Mouse (Mus musculus) A20 (cell line): ENCODE data around the gene Ankrd24.
"Not testable (repeated sequence)": the region's sequence is repeated elsewhere in the genome, so short reads cannot be mapped to it uniquely, and the experiment has no call there.

ENCODE experiments used
- DNase-seq: peaks from one replicate; pipeline ENCODE4 v3.0.0-alpha.2; 2011; ENCODE audit warnings: low read depth, low spot score

Gene Ankrd24

DNA sequence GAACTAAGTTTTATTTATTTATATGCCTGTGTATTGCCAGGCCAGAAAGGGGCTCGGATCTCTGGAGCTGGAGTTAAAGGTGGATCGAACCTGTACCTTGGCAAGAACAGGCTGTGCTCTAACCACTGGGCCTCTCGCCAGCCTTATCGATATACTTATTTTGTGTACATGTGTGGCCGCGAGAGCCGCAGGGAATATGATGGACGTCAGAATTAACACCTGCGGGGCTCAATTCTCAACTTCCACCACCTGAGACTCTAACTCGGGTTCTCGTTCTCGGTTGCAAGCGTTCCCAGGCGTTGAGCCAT lies 22.7 kb upstream of the Ankrd24 start:
- no peak for DNase-seq

DNA sequence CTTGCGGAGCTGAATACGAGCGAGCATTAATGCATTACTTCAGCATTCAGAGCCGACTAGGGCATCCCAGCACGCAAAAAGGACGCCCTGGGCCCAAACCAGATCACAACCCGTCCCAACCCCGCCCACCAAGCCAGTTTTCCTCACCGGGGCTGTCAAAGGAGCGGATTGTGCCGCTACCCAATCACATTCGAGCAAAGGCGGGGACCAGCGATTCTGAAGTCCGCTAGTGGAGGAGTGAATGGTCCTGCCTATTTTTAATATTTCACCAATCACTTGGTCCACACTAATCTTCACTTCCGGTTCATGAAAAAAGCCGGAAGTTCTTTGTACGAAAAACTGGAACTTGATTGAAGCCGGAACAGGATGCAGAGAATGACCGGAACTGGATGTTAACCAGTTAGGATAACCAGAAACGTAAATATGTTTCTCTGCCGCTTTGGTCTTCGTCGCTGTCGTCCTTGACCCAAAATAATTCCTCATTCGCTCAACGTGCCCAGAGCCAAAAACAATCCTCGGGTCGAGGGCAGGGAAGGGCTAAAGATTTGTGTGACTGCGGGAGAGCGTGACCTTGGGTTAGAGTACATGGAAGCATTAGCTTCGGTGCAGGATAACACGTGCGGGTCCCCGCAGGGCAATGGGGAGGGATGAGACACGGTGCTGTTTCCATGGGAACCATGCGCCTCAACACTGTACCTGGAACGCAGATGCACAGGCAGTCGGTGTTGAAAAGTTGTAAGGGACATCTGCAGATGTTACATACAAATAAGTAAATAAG lies 22.2 kb upstream of the Ankrd24 start, which contains the start of gene BC025920:
BC025920 (plus strand) TSS at position 297 of the 778 bp plus-strand sequence.
- DNase-seq, result peak; percentile 99

DNA sequence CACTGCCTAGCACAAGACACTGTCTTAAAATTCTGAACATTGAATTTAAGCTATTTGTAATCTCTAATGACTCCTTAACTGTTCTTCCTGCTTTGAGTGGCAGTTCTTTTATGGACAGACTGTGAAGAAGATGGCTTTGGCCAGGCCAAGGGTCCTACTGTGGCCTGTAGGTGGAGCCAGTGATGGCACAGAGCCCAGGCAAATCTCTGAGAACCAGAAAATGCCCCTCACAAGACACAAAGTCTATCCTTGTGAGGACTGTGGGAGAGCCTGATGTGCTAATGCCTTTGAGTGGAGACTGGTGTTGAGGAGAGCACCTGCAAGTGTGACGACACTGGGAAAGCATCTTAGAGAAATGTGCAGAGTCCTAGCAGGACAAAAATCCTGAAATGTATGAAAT lies 20.0 kb upstream of the Ankrd24 start:
- DNase-seq, result peak; percentile 44

DNA sequence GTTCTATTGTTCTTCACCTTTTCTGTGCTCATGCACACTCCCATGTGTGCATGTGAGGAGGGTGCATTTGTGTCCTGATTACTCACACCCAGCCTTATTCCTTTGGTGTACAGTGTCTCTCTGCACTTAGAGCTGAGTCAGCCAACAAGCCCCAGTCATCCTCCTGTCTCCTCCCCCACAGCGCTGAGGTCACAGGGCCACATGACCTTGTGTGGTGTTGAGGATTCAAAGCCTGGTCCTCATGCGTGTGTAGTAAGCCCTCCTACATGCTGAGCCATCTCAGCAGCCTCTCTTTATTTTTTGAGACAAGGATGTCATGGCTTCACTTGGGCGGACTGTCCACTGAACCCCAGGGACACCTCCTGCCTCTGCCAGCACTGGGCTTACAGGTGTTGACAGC lies 15.6 kb upstream of the Ankrd24 start:
- no peak for DNase-seq

DNA sequence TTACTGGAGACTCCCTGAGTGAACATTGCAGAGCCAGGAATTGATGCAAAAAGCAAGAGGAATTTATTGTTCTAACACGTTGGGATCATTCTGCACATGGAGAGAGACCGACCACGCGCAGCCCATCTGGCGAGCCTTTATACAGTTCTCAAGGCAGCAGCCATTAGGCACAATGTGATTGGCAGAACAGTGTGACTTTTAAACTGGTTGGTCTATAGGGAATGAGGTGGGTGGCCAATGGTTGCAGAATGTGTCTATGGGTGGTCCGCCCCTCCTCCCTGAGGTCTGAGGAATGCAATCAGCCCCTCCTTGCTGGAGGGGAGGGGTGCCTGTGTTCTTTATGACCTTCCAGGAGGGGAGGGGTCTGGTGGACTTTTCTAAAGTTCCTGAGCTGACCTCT lies 12.9 kb upstream of the Ankrd24 start:
- DNase-seq, result no peak

DNA sequence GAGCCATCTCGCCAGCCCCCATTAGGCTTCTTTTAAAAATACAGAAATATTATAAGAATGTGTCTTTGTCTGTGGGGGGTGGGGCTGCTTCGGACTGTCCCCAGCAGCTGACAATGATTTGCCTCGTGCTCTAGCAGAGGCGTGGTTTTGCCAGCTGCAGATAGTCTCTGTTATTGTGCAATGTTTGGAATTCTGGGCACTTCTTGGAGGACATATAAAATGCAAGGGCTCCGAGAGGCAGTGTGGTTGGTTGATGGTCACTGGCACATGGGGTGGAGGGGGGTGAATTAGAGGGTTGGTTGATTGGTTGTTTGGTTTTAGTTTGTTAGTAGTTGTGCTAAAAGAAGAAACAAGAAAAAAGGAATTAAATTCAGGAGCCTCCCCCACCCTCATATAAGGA lies 8.4 kb upstream of the Ankrd24 start:
- no peak for DNase-seq

DNA sequence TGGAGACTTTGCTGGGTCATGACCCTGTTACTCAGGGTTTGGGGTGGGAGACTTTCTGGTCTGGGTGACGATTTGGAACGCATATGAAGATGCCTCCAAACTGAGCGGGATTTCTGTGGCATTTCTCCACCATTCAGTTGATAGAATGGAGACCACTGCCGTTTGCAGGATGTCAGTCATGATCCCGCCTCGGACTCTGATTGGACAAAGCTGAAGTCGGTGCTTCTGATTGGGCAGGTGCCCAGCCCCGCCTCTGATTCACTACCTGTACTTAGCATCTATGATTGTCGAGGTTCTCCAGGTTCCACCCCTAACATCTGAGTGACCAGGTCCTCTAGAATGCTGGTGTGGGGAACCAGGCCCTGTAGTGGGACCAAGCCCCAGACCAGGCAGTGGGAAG lies 7.6 kb upstream of the Ankrd24 start:
- DNase-seq, result no peak

DNA sequence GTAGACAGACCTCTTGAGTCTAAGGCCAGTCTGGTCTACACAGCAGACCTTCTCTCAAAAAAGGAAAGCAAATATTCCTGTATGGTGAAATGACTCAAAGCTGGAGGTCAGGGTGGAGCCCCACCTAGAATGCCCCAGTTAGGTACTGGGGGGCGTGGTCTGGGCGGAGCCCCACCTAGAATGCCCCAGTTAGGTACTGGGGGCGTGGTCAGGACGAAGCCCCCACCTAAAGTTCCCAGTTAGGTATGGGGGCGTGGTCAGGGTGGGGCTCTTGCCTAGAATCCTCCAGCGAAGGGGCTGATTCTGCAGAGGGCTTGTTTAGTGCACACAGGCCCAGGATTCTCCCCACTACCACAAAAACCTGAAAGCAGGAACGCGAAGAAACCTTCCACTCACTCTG lies 4.9 kb upstream of the Ankrd24 start:
- peak; percentile 36 for DNase-seq

DNA sequence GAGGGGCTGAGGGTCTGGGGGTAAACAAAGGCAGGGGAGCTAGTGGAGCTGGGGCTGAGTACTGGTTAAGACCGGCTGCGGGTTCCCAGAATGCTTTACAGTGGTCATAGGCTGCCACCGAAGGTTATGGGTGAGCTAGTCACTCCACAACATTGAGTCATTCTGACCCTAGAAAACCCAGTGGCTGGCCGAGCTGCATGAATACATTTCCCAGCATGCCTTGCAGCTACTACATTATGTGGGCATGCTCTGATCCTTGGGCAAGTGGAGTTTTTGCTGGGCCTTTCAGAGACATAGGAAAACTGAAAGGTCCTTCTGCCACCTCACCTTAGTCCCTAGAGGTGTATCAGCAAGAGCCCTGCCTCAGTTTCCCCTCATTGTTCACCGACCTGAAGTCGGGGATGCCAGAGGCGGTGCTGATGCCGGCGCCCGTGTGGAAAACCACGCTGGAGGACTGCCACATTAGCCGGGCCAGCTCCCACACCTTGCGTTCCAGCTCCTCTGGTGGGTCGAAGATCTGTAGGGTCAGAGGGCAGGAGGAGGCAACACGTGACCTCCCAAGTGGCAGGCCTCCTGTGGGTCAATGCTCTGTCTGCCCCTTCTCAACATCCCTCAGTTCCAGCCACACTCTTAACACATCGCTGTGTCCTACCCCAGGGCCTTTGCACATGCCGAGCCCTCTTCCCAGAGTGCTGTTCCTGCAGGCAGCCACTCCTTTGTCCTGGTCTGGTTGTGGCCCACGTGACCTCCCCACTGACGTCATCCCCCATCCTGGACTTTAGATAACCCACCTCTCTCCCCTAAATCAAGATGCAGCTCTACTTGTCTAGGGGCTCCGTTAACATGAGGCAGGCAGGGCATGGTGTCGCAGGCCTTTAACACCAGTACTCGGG lies 2.0 kb upstream of the Ankrd24 start:
- peak; percentile 68 for DNase-seq

DNA sequence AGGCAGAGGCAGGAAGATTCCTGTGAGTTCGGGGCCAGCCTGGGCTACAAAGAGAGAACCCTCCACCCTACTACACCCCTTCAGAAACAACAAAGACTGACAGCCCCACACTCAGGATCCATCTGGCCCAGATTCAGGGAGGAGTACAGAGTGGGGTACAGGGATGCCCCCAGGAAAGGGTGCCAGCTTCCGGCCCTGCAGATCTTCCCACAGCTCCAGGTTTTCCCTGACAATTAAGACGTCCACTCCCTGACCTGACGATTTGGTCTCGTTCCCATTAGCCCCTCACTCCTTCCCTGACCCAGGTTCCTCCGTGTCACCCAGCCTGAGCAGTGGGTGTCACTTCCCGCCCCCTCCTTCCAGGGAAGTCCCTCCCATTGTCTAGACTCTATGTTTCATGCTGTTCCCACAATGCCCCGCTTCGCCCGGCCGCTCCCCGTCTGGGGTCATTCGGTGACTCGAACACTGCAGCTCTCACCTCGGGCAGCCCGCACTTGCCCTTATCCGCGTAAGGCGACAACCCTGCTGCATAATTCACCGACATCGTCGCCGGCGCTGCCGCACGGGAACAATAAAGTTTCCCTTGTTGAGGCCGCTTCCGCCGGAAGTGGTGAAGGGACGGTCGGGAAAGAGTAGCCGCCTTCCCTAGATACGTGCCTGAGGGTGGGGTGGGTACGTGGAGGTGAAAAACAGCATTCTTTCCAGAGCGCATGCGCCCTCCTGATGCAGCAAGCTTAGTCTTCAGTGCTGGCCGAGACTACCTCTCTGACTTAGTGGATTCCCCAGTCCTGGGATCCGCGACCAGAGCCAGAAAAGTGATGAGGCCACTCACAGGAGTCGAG lies 1.1 kb upstream of the Ankrd24 start, which contains the start of gene Sirt6:
Sirt6 (minus strand) TSS at position 804 of the 842 bp plus-strand sequence.
- peak; percentile 97 for DNase-seq

DNA sequence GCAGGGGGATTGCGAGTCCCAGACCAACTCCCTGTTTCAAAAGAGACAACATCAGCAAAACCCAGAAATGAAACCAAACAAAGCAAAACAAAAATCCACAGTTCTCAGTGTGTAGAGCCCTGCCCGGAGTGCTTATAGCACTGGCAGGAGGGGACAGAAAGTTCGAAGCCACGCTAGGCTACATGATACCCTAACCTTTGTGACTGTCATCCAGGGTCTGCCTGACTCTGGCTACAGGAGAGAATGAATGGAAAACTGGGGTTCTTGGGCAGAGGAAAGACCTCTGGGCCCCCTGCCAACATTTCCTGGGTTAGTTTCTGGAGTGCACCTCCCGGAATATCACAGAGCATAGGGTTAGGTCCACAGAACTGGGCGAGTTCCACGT lies 512 bp upstream of the Ankrd24 start:
- no peak for DNase-seq

DNA sequence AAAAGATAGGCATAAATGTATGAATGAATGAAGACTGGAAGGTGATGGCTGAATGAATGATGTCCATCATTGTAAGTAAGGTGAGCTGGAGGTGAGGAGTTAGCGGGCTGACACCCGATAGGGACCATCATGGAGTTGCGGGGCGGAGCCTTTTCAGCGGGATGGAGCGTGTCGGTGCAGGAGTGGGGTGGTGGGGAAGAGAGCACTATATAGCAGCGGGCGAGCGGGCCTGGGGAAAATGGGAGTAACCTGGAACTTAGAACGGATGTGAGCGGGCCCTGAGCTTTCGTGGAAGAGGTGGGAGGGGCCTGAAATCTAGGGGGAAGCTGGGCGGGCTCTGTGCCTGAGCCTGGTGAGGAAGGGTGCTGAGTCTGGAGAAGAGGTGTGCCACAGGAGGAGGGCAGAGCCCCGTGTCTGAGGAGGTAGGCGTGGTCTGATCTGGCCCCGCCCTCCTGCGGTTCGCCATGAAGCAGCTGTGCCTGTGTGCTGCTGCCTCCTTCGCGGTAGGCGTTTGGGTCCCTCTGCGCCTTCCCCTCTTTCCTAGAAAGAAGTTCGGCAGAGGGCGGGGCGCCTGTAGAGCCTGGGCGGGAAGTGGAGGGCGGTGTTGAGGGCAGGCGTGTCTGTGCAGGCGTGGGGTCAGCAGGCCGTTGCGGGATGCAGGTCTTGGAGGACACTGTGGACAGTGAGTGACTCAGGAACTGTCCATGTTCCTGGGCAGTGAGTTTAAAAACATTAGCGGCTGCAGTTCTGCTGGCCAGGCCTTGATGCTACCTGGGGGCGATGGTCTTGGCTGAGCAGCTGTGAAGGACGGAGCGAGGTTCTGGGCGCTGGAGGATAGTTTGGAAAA lies 5.1 kb downstream of the Ankrd24 start:
- DNase-seq, result peak; percentile 87

DNA sequence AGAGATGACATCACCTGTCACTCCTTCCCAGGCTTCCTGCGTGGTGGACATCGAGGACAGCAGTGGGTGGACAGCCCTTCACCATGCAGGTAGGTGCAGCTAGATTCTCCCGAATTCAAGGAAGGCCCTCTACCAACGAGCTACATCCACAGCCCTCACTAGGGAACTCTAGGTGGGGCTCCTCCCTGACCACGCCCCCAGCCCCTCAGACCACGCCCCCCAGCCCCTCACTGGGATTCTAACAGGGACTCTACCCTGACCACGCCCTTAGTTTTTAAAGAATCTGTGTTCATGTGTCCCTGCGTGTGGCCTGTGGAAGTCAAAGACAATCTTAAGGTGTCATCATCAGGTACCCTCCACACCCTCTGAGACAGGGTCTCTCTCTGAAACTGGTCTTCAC lies 8.0 kb downstream of the Ankrd24 start:
- no peak for DNase-seq

DNA sequence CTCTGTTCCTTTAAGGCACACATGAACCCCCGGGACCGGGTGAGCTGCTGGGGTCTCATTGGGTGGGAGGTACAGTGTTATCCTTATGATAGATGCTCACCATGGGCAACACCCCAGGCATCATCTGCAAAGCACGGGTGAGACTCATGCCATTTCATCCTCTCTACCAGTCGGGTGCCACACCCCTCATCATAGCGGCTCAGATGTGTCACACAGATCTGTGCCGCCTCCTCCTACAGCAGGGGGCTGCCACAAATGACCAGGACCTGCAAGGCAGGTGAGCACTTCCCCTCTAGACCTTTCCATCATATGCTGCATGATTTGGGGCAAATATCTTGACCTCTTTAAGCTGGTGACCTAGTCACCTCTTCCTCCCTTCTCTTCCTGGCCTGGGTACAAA lies 9.8 kb downstream of the Ankrd24 start:
- no peak for DNase-seq

DNA sequence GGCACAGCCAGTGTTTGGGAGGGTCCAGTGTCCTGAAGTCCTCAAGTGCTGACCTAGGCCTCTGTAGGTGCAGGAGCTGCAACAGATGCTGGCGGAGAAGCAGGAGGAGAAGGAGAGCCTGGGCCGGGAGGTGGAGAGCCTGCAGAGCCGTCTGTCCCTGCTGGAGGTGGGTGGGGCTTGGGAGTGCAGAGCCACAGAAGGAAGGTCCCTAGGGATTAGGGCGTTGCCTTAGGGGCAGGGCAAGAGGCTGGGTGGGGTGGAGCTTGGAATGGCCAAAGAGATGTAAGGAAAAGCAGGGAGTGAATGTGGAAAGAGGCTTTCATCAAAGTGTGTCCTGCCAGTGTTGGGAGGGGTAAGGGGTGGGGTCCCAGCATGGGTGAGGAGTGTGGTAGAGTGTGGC lies 12.5 kb downstream of the Ankrd24 start:
- not testable (repeated sequence) for DNase-seq

DNA sequence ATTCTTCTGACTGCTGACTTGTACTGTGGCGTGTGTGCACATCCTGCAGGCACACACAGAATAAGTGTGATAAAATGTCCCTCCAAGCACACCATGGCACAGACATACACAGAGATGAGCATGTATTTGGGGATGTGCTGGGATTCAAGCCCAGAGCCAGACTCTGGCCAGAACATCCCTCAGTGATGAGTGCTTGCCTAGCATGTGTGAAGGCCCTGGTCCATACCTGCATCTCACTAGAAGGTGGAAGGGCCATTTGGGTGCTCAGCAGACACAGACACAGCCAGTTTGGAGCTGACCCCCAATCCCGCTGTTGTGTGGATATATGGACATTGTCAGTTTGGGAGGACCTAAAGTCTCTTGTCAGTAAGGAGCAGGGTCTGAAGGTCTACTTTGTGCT lies 13.2 kb downstream of the Ankrd24 start:
- DNase-seq, result no peak

DNA sequence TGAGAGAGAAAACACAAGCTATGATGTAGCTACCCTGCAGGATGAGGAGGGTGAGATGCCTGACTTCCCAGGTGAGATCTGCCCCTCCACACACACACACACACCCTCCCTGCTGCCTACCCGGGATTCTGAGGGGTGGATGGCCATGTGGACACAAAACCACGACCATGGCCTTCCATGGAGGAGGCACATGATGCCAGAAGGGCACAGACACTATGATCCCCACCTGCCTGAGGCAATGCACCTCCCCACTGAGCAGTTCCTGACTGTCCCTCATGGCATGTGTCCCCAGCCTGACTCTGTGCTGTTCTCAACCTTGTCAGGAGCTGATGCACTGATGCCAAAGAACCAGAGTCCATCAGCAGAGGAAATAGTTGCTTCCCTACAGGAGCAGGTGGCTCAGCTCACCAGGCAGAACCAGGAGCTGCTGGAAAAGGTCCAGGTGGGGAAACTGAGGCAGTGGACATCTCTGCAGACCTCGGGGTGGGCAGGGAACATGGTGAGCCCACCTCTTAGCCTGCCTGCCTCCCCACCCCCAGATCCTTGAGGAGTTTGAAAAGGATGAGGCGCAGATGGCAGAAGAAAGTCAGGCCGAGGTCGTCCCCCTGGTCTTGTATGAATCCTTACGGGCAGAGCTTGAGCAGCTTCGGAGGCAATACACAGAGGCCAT lies 13.8 kb downstream of the Ankrd24 start:
- DNase-seq, result no peak

DNA sequence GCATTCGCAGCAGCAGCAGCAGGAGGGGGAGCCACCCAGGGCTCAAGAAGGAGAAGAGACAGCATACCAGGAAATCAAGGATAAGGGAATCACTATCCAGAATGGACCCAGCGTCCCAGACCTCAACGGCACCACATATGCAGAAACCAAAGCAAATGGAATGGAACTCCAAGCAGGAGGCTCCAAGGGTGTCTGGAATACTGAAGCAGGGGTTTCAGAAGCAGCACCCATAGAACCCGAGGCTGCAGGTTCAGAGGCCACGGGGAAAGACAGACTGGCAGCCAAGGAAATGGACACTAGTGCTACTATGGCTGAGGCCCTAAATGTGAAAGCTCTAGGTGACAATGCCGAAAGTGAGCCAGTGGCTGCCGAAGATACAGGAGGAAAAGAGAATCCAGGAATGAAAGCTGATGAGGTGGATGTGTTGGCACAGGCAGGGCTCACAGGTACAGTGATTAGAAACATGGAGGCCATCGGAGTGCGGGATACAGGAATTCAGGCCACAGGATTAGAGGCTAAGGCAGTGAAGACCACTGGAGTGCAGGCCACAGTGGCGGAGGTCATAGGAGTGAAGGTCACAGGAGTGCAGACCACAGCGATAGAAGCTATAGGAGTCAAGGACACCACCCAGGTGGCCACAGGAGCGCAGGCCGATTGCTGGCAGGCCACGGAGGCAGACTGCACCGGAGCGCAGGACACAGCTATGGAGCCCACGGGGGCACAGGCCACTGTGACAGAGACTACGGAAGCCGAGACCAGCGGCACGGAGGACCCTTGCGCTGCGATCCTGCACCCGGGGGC lies 14.5 kb downstream of the Ankrd24 start:
- DNase-seq, result no peak

DNA sequence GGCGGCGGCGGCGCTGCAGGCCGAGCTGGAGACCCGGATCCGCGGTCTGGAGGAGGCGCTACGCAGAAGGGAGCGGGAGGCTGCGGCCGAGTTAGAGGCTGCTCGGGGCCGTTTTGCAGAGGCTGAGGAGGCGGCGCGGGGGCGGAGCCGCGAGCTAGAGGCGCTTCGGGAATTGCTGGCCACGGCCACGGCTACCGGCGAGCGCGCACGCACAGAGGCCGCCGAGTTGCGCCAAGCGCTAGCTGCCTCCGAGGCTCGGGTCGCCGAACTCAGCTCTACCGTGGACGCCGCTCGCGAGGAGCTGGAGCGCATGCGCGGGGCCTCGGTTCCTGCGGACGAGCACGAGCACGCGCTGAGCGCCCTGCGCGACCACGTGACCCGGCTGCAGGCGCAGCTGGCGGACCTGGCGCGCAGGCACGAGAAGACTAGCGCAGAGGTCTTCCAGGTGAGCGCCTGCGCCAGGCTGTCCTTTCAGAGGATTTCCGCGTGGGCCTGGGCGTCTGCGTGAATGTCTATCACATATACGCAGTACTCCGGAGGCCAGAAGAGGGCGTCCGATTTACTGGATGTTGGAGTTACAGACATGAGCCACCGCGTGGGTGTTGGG lies 15.2 kb downstream of the Ankrd24 start:
- peak; percentile 98 for DNase-seq
